Mouse (Mus musculus): Measurements from ENCODE around the gene E030025P04Rik.

- no peak for TF ChIP-seq CTCF (IDR thresholded peaks at IDR 0.05; ENCODE audit: borderline replicate concordance, insufficient read depth, low read depth, low read length)
- TF ChIP-seq POLR2A (IDR thresholded peaks at IDR 0.05; ENCODE audit: borderline replicate concordance, insufficient read depth, low read length), result no peak
These were observed 43.5 kb upstream of the E030025P04Rik start for GRCm38 (mm10) chr11:109187631-109188184.
